Mouse (Mus musculus): ENCODE measurements around the gene Ubl5.

GRCm38 (mm10) chr9:20653859-20654258, 11.2 kb downstream of the Ubl5 start:
- TF ChIP-seq CTCF (IDR thresholded peaks at IDR 0.05; ENCODE audit: borderline replicate concordance, extremely low read depth, insufficient read depth, insufficient read length) (no peak), POLR2A (IDR thresholded peaks at IDR 0.05; ENCODE audit: borderline replicate concordance, extremely low read depth, insufficient read depth, insufficient read length, poor library complexity, severe bottlenecking) (no peak)
